Mouse (Mus musculus) cortical plate, adult 2 months (tissue): ENCODE measurements at regions not wholly inside any gene's neighbourhood (a gene's known extent, or its start where the extent isn't known, plus 50 kb on each side); places are given as distances from the start of the nearest gene placed in this dataset.

ENCODE experiments used
- CTCF ChIP-seq: fragments of 200-500 bp; IDR thresholded peaks from 2 replicates; pipeline ENCODE4 v1.5.1; 2011; ENCODE audit warnings: mild to moderate bottlenecking, control low read depth, low read length; ENCODE audit not compliant: insufficient read depth; ENCODE audit errors: extremely low read depth
- POLR2A ChIP-seq: fragments of 200-500 bp; IDR thresholded peaks from 2 replicates; pipeline ENCODE4 v1.6.1; 2011; ENCODE audit warnings: mild to moderate bottlenecking, low read length, control low read depth; ENCODE audit not compliant: insufficient read depth; ENCODE audit errors: extremely low read depth

DNA sequence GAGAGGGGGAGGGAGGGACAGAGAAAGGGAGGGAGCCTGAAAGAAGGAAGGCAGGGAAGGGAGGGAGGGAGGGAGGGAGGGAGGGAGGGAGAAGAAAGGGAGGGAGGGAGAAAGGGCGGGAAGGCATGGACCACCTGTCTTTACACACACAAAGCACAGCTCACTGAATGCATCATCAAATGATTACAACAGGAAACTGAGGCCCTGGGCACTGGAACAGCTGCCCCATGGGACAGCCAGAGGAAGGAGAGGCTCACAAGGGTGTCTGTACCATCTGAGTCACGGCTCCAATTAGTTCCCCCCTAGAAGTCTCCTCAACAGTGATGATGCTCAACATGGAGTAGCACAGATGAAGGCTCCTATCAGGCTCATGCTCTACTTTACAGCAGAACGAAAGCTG is 60.8 kb downstream of the Gm11733 start:
- TF ChIP-seq POLR2A (no peak), CTCF (no peak)
